Mouse (Mus musculus) MEL-GATA-1-ER (cell line): ENCODE measurements around the gene Mov10.
A peak's percentile ranks its signal among the peaks of the same experiment; 100 is the strongest.
"Not testable (repeated sequence)": the region's sequence is repeated elsewhere in the genome, so short reads cannot be mapped to it uniquely, and the experiment has no call there.

ENCODE experiments used
- DNase-seq: peaks from one replicate; pipeline ENCODE4 v3.0.0-alpha.2; 2012; ENCODE audit warnings: low read depth; ENCODE audit errors: extremely low read depth

The Mov10 gene

GRCm38 (mm10) chr3:104782061-104782681 is 36.2 kb downstream of the Mov10 start:
- no peak for DNase-seq

- no peak for DNase-seq
Observed at GRCm38 (mm10) chr3:104781471-104781903, 36.9 kb downstream of the Mov10 start, which contains the start of gene Fam19a3. Gene Fam19a3, minus strand, starts transcription at chr3:104781840.

- peak; percentile 50 for DNase-seq
Observed at GRCm38 (mm10) chr3:104780561-104781420, 37.6 kb downstream of the Mov10 start, which contains the start of gene Ppm1j. Gene Ppm1j, plus strand, starts transcription at chr3:104781056.

GRCm38 (mm10) chr3:104779949-104780348 is 38.4 kb downstream of the Mov10 start:
- peak; percentile 75 for DNase-seq

- no peak for DNase-seq
Observed at GRCm38 (mm10) chr3:104777342-104777741, 41.0 kb downstream of the Mov10 start.

GRCm38 (mm10) chr3:104773301-104773700 is 45.1 kb downstream of the Mov10 start:
- DNase-seq = no peak

GRCm38 (mm10) chr3:104771460-104771859 is 46.9 kb downstream of the Mov10 start:
- no peak for DNase-seq

GRCm38 (mm10) chr3:104770918-104771317 is 47.4 kb downstream of the Mov10 start:
- no peak for DNase-seq

- peak; percentile 31 for DNase-seq
Observed at GRCm38 (mm10) chr3:104770035-104770434, 48.3 kb downstream of the Mov10 start.

GRCm38 (mm10) chr3:104769135-104769534 is 49.2 kb downstream of the Mov10 start:
- DNase-seq = no peak

- no peak for DNase-seq
Observed at GRCm38 (mm10) chr3:104767716-104768115, 50.6 kb downstream of the Mov10 start.

GRCm38 (mm10) chr3:104767141-104767540 is 51.2 kb downstream of the Mov10 start:
- DNase-seq = no peak

GRCm38 (mm10) chr3:104765021-104765420 is 53.3 kb downstream of the Mov10 start:
- DNase-seq = peak; percentile 74

GRCm38 (mm10) chr3:104762103-104762863 is 56.1 kb downstream of the Mov10 start:
- peak; percentile 60 for DNase-seq

- DNase-seq = no peak
Observed at GRCm38 (mm10) chr3:104758869-104759268, 59.5 kb downstream of the Mov10 start.

GRCm38 (mm10) chr3:104758406-104758805 is 60.0 kb downstream of the Mov10 start:
- DNase-seq = peak; percentile 89

GRCm38 (mm10) chr3:104752845-104753244 is 65.5 kb downstream of the Mov10 start:
- DNase-seq = not testable (repeated sequence)
